Mouse (Mus musculus): ENCODE results near the gene Dmap1. TPM values are rescaled to one million over a fixed set of nuclear protein-coding genes. Genes with fewer than 3 reads are reported as not detected.

Gene Dmap1
- polyA plus RNA-seq, 2 experiments, result 57.5 to 66.8 TPM

GRCm38 (mm10) chr4:117705361-117705760 lies 23.3 kb upstream of the Dmap1 start:
- no peaks in the 10 kb centered on the region for H3K27me3 ChIP-seq (ENCODE audit: control insufficient read depth, insufficient read depth, low read length)
- no peak overlapping the region for H3K27ac ChIP-seq (replicated peaks; ENCODE audit: low read depth, low read length)
- H3K4me3 ChIP-seq (replicated peaks; ENCODE audit: low read length), result no peak overlapping the region
- ATAC-seq (ENCODE audit: low FRiP score, low read depth) (no peak), DNase-seq (ENCODE audit: low spot score) (peak; percentile 49)
- H3K9ac ChIP-seq (ENCODE audit: low read depth, low read length, severe bottlenecking), result no peak overlapping the region
- no peaks in the 10 kb centered on the region for H3K4me1 ChIP-seq (ENCODE audit: control insufficient read depth, insufficient read depth, low read length)
- no peak for TF ChIP-seq POLR2A (IDR thresholded peaks at IDR 0.05; ENCODE audit: borderline replicate concordance, extremely low read depth, insufficient read depth, insufficient read length)
- no peak overlapping the region for H3K4me2 ChIP-seq (replicated peaks; ENCODE audit: low read depth, low read length, severe bottlenecking)
- H3K9me3 ChIP-seq (ENCODE audit: control insufficient read depth, low read length), result no peaks in the 10 kb centered on the region
- no peaks in the 10 kb centered on the region for H3K36me3 ChIP-seq (ENCODE audit: control insufficient read depth, insufficient read depth, low read length)
- WGBS, result 4% methylated on average over 7 of the region's 7 CpGs

- Histone ChIP-seq H3K4me2 (replicated peaks; ENCODE audit: low read depth, low read length, severe bottlenecking) (no peak overlapping the region), H3K9me3 (ENCODE audit: control insufficient read depth, low read length) (no peaks in the 10 kb centered on the region), H3K4me3 (replicated peaks; ENCODE audit: low read length) (no peak overlapping the region), H3K27me3 (ENCODE audit: control insufficient read depth, insufficient read depth, low read length) (no peaks in the 10 kb centered on the region), H3K27ac (replicated peaks; ENCODE audit: low read depth, low read length) (no peak overlapping the region), H3K9ac (ENCODE audit: low read depth, low read length, severe bottlenecking) (no peak overlapping the region), H3K36me3 (ENCODE audit: control insufficient read depth, insufficient read depth, low read length) (no peaks in the 10 kb centered on the region), H3K4me1 (ENCODE audit: control insufficient read depth, insufficient read depth, low read length) (peaks cover 5% of the 10 kb centered on the region; the same call in 1 of the 2 replicates)
- TF ChIP-seq POLR2A (IDR thresholded peaks at IDR 0.05; ENCODE audit: borderline replicate concordance, extremely low read depth, insufficient read depth, insufficient read length), result no peak
- ATAC-seq (ENCODE audit: low FRiP score, low read depth) (no peak), DNase-seq (ENCODE audit: low spot score) (no peak)
- 81% methylated on average over 4 of the region's 4 CpGs for WGBS
These were observed 4.3 kb upstream of the Dmap1 start for GRCm38 (mm10) chr4:117686354-117686753.

- no peaks in the 10 kb centered on the region for H3K9me3 ChIP-seq (ENCODE audit: control insufficient read depth, low read length)
- no peak for ATAC-seq (ENCODE audit: low FRiP score, low read depth)
- no peak for DNase-seq (ENCODE audit: low spot score)
- H3K36me3 ChIP-seq (ENCODE audit: control insufficient read depth, insufficient read depth, low read length), result peaks cover 27% of the 10 kb centered on the region
- no peak for TF ChIP-seq POLR2A (IDR thresholded peaks at IDR 0.05; ENCODE audit: borderline replicate concordance, extremely low read depth, insufficient read depth, insufficient read length)
- no peaks in the 10 kb centered on the region for H3K27me3 ChIP-seq (ENCODE audit: control insufficient read depth, insufficient read depth, low read length)
- H3K4me1 ChIP-seq (ENCODE audit: control insufficient read depth, insufficient read depth, low read length), result peaks cover 7% of the 10 kb centered on the region; the same call in 1 of the 2 replicates
- H3K4me3 ChIP-seq (replicated peaks; ENCODE audit: low read length), result no peak overlapping the region
- H3K4me2 ChIP-seq (replicated peaks; ENCODE audit: low read depth, low read length, severe bottlenecking), result no peak overlapping the region
- H3K27ac ChIP-seq (replicated peaks; ENCODE audit: low read depth, low read length), result no peak overlapping the region
- H3K9ac ChIP-seq (ENCODE audit: low read depth, low read length, severe bottlenecking), result no peak overlapping the region
- 79% methylated on average over 6 of the region's 6 CpGs for WGBS
These were observed 1.1 kb upstream of the Dmap1 start for GRCm38 (mm10) chr4:117683048-117683768.

GRCm38 (mm10) chr4:117682463-117682862 lies 390 bp upstream of the Dmap1 start:
- ATAC-seq (ENCODE audit: low FRiP score, low read depth), result no peak
- no peak for TF ChIP-seq POLR2A (IDR thresholded peaks at IDR 0.05; ENCODE audit: borderline replicate concordance, extremely low read depth, insufficient read depth, insufficient read length)
- peaks cover 33% of the 10 kb centered on the region for H3K36me3 ChIP-seq (ENCODE audit: control insufficient read depth, insufficient read depth, low read length)
- H3K27me3 ChIP-seq (ENCODE audit: control insufficient read depth, insufficient read depth, low read length), result no peaks in the 10 kb centered on the region
- peak; percentile 16 for DNase-seq (ENCODE audit: low spot score)
- H3K4me2 ChIP-seq (replicated peaks; ENCODE audit: low read depth, low read length, severe bottlenecking), result peak overlapping the region; percentile 88
- peak overlapping the region; percentile 76 for H3K4me3 ChIP-seq (replicated peaks; ENCODE audit: low read length)
- peaks cover 4% of the 10 kb centered on the region; the same call in 1 of the 2 replicates for H3K4me1 ChIP-seq (ENCODE audit: control insufficient read depth, insufficient read depth, low read length)
- H3K9ac ChIP-seq (ENCODE audit: low read depth, low read length, severe bottlenecking), result 0 out of 2 replicates have a peak overlapping the region, but pooled peaks have one; percentile 71
- H3K27ac ChIP-seq (replicated peaks; ENCODE audit: low read depth, low read length), result no peak overlapping the region
- no peaks in the 10 kb centered on the region for H3K9me3 ChIP-seq (ENCODE audit: control insufficient read depth, low read length)

GRCm38 (mm10) chr4:117680963-117681362 lies 1.1 kb downstream of the Dmap1 start:
- Histone ChIP-seq H3K36me3 (ENCODE audit: control insufficient read depth, insufficient read depth, low read length) (peaks cover 45% of the 10 kb centered on the region), H3K4me2 (replicated peaks; ENCODE audit: low read depth, low read length, severe bottlenecking) (peak overlapping the region; percentile 88), H3K27ac (replicated peaks; ENCODE audit: low read depth, low read length) (no peak overlapping the region), H3K4me3 (replicated peaks; ENCODE audit: low read length) (peak overlapping the region; percentile 76), H3K27me3 (ENCODE audit: control insufficient read depth, insufficient read depth, low read length) (no peaks in the 10 kb centered on the region), H3K4me1 (ENCODE audit: control insufficient read depth, insufficient read depth, low read length) (peaks cover 4% of the 10 kb centered on the region; the same call in 1 of the 2 replicates), H3K9ac (ENCODE audit: low read depth, low read length, severe bottlenecking) (no peak overlapping the region), H3K9me3 (ENCODE audit: control insufficient read depth, low read length) (no peaks in the 10 kb centered on the region)
- ATAC-seq (ENCODE audit: low FRiP score, low read depth) (no peak), DNase-seq (ENCODE audit: low spot score) (no peak)
- WGBS, result 82% methylated on average over 6 of the region's 6 CpGs
- TF ChIP-seq POLR2A (IDR thresholded peaks at IDR 0.05; ENCODE audit: borderline replicate concordance, extremely low read depth, insufficient read depth, insufficient read length), result no peak
